Mouse (Mus musculus) limb, embryonic 12.5 days (tissue): ENCODE measurements around the gene Diras2. TPM values are rescaled to one million over a fixed set of nuclear protein-coding genes. Genes with fewer than 3 reads are reported as not detected.

Experiments
- ATAC-seq: fragments of 200-750 bp; cut with Nextera tagmentation; 2 replicates; pipeline ENCODE4 v1.8.0; 2017; ENCODE audit warnings: low read depth, moderate TSS enrichment; ENCODE audit not compliant: insufficient number of reproducible peaks, insufficient read depth, low FRiP score, low TSS enrichment
- H3K27ac ChIP-seq: fragments of 300-500 bp; sonication (generic); 2 replicates; pipeline ENCODE4 v1.5.1; 2016; ENCODE audit warnings: mild to moderate bottlenecking, moderate library complexity
- H3K27me3 ChIP-seq: fragments of 300-500 bp; sonication (generic); 2 replicates; pipeline ENCODE4 v1.6.1; 2016; ENCODE audit warnings: mild to moderate bottlenecking, moderate library complexity
- H3K36me3 ChIP-seq: fragments of 300-500 bp; sonication (generic); 2 replicates; pipeline ENCODE4 v1.6.1; 2016; ENCODE audit warnings: mild to moderate bottlenecking, moderate library complexity
- H3K4me1 ChIP-seq: fragments of 300-500 bp; sonication (generic); replicated peaks from 2 replicates; pipeline ENCODE4 v1.6.1; 2016
- H3K4me2 ChIP-seq: fragments of 300-500 bp; sonication (generic); 2 replicates; pipeline ENCODE4 v1.6.1; 2016; ENCODE audit warnings: mild to moderate bottlenecking, moderate library complexity
- H3K4me3 ChIP-seq: fragments of 300-500 bp; sonication (generic); replicated peaks from 2 replicates; pipeline ENCODE4 v1.5.1; 2016; ENCODE audit warnings: mild to moderate bottlenecking
- H3K9ac ChIP-seq: fragments of 300-500 bp; sonication (generic); replicated peaks from 2 replicates; pipeline ENCODE4 v1.6.1; 2016; ENCODE audit warnings: mild to moderate bottlenecking, moderate library complexity
- H3K9me3 ChIP-seq: fragments of 300-500 bp; sonication (generic); 2 replicates; pipeline ENCODE4 v1.6.1; 2016; ENCODE audit warnings: mild to moderate bottlenecking, moderate library complexity
- WGBS: fragments of 180-500 bp; shearing (Covaris S2); methylation state at CpG from one replicate; pipeline ENCODE4 v1.1.7; 2016; 5-methylcytosine and 5-hydroxymethylcytosine counted together
- polyA plus RNA-seq: library from polyadenylated mRNA; unstranded; fragments of >200 nt; fragmentation: Nextera tagmentation; extraction: Ambion mirVana; gene quantifications from 2 replicates; pipeline ENCODE4 v1.2.1, GENCODE M21; 2016

Diras2 gene
- polyA plus RNA-seq, 1 experiment from 2014 or later: 0.33 TPM

GRCm38 (mm10) chr13:52570276-52570675 lies 39.2 kb upstream of the Diras2 start:
- WGBS: 88% methylated on average over 9 of the region's 9 CpGs
- Histone ChIP-seq H3K4me3 (no peak overlapping the region), H3K36me3 (no peaks in the 10 kb centered on the region), H3K9me3 (no peaks in the 10 kb centered on the region), H3K4me1 (no peaks in the 10 kb centered on the region), H3K9ac (no peak overlapping the region), H3K27me3 (no peaks in the 10 kb centered on the region), H3K4me2 (no peak overlapping the region), H3K27ac (no peak overlapping the region)
- no peak for ATAC-seq

DNA sequence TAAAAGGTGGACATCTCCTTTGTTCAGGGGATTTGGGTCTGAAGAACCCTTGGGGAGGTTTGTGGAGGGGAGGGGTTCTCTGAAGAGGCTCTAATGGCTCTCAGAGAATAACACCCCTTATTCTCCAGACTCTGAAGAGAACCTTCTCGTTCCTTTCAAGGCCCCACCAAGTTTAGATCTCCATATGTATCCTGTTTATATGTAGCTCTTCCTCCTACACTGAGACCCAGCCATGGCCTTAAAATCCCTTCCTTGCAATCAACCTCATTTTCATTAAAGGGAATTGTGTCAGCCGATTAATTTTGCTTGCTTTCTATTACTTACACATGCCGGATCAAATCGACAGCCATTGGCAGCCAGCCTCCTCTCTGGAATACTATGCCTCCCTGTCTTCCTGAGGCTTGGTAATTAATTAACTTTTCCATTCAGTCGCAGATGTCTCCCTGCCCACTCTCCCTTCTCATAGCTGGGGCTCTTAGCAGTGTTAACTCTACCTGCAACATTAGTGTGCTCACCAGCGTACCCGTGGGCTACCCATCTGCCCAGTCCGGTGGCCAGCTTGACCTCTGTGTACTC lies 38.2 kb upstream of the Diras2 start:
- Histone ChIP-seq H3K27ac (no peak overlapping the region), H3K36me3 (no peaks in the 10 kb centered on the region), H3K9me3 (no peaks in the 10 kb centered on the region), H3K9ac (no peak overlapping the region), H3K4me1 (no peaks in the 10 kb centered on the region), H3K4me3 (no peak overlapping the region), H3K27me3 (no peaks in the 10 kb centered on the region), H3K4me2 (no peak overlapping the region)
- WGBS: 80% methylated on average over 8 of the region's 8 CpGs
- ATAC-seq: no peak

GRCm38 (mm10) chr13:52566777-52567176 lies 35.7 kb upstream of the Diras2 start:
- ATAC-seq: no peak
- H3K4me1 ChIP-seq: 0 out of 2 replicates have a peak, but pooled peaks cover 6% of the 10 kb centered on the region
- H3K36me3 ChIP-seq: no peaks in the 10 kb centered on the region
- H3K9me3 ChIP-seq: no peaks in the 10 kb centered on the region
- H3K4me2 ChIP-seq: no peak overlapping the region
- H3K27me3 ChIP-seq: no peaks in the 10 kb centered on the region
- no peak overlapping the region for H3K9ac ChIP-seq
- H3K27ac ChIP-seq: no peak overlapping the region
- no peak overlapping the region for H3K4me3 ChIP-seq
- WGBS: 71% methylated on average over 7 of the region's 7 CpGs

- WGBS: 86% methylated on average over 9 of the region's 9 CpGs
- Histone ChIP-seq H3K4me1 (peaks cover 9% of the 10 kb centered on the region; the same call in 1 of the 2 replicates), H3K4me2 (no peak overlapping the region), H3K27me3 (no peaks in the 10 kb centered on the region), H3K9me3 (no peaks in the 10 kb centered on the region), H3K27ac (no peak overlapping the region), H3K36me3 (no peaks in the 10 kb centered on the region), H3K4me3 (no peak overlapping the region), H3K9ac (no peak overlapping the region)
- ATAC-seq: no peak
These were observed 35.2 kb upstream of the Diras2 start for GRCm38 (mm10) chr13:52566188-52566760.

DNA sequence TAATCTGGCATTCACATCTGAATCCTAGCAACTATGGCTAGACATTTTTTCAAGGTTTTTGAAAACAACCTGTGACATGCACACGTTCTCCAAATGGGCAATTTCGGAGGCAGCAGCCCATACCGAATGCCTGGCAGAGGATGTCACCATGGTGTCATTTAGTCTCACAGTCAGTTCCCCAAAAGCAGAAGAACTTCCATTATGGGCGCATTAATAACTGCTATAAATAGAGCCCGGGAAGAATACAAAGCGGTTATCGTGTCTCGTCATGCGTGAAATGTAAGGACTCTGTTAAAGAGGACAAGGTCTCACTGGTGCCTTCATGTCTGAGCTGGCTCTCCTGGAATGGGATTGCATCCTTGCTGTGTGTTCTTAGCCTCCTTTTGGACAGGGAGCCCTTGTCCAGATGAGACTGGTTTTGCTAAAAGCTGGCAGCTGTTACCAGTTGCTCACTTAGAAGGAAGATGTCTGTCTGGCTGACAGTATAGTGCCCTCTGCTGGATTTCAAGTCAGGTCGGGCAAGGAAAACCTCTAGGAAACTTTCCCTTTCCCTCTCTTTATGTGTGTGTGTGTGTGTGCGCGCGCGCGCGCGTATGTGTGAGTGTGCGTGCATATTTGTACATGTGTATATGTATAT lies 34.1 kb upstream of the Diras2 start:
- Histone ChIP-seq H3K36me3 (no peaks in the 10 kb centered on the region), H3K9me3 (no peaks in the 10 kb centered on the region), H3K4me1 (peaks cover 12% of the 10 kb centered on the region; the same call in 1 of the 2 replicates), H3K9ac (no peak overlapping the region), H3K27me3 (no peaks in the 10 kb centered on the region), H3K4me2 (no peak overlapping the region), H3K4me3 (no peak overlapping the region), H3K27ac (no peak overlapping the region)
- 90% methylated on average over 18 of the region's 18 CpGs for WGBS
- ATAC-seq: no peak

DNA sequence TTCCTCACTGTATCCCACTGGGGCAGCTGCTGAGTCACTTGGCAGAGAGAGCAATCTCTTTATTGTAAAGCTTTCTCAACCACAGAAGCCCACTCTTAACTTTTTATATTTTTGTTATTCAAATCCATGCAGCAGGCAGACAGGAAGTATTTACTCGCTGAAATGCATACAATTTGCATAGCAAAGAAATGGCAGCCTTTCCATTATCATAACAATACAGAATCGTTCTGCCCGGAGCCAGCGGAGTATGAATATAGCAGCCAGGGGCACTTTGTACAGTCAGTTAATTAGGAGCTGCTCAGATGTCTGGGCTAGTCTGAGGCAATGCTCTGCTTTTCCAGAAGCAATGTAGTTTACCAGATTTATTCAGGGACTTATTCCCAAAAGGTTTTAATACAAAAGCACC lies 31.1 kb upstream of the Diras2 start:
- WGBS: 58% methylated on average over 4 of the region's 4 CpGs
- no peaks in the 10 kb centered on the region for H3K36me3 ChIP-seq
- no peak overlapping the region for H3K4me2 ChIP-seq
- no peak overlapping the region for H3K27ac ChIP-seq
- H3K4me1 ChIP-seq: peaks cover 12% of the 10 kb centered on the region; the same call in 1 of the 2 replicates
- no peak overlapping the region for H3K4me3 ChIP-seq
- H3K27me3 ChIP-seq: no peaks in the 10 kb centered on the region
- H3K9me3 ChIP-seq: no peaks in the 10 kb centered on the region
- no peak overlapping the region for H3K9ac ChIP-seq
- ATAC-seq: no peak

DNA sequence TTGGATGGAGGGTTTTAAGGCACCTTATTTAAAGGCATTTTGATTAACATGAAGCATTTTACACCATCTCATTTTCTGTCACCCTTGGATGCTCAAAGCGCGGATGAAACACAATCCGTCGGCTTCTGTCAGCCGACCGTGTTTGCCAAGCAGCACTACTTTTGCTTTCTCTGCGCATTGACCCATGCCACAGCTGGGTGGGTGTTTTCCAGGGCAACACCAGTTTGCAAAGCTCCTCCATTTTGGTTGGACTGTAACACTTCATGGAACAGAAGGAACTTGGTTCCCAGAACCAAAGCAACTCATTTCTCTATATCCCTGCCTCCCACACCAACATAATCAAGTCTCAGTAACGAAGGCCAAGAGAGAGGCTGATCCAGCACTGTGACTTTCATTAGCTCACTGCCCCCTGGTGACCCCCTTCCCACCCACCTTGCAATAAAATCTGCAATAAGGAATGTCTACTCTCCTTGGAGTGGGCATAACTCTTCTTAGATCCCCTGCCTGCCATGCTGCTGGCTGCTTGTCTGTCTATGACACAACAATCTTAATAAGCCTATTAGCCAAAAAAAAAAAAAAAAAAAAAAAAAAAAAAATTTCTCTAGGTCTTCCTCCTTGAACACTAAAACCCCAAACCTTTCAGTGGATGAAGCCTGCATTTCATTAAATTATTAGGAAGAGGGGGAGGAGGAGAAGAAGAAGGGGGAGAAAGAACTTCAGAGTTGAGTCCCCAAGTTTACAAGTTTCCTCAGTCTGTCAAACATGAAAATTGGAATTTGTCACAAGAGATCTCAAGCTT lies 30.5 kb upstream of the Diras2 start:
- no peaks in the 10 kb centered on the region for H3K9me3 ChIP-seq
- no peak overlapping the region for H3K4me3 ChIP-seq
- H3K27ac ChIP-seq: no peak overlapping the region
- 78% methylated on average over 8 of the region's 8 CpGs for WGBS
- H3K4me1 ChIP-seq: peaks cover 12% of the 10 kb centered on the region; the same call in 1 of the 2 replicates
- no peak for ATAC-seq
- no peak overlapping the region for H3K4me2 ChIP-seq
- no peaks in the 10 kb centered on the region for H3K36me3 ChIP-seq
- H3K27me3 ChIP-seq: no peaks in the 10 kb centered on the region
- no peak overlapping the region for H3K9ac ChIP-seq

DNA sequence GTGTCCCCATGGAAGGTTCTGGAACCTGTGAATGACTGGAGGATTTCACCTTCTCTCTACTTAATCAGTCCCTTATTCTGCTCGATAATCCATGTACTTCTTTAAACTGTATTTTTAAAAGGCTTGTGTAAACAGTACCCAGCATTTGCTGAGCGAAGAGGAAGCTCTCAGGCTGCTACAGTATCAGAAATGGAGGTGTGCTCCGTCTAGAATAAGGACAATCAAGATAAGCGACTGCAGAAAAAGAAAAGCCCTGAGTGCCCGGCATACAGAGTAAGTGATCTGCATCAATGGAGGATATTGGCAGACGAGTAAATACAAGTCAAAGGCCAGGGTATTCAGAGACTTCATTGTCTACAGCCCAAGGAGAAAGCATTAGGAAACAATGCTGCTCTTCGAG lies 26.3 kb upstream of the Diras2 start:
- no peaks in the 10 kb centered on the region for H3K9me3 ChIP-seq
- H3K27ac ChIP-seq: no peak overlapping the region
- no peak overlapping the region for H3K9ac ChIP-seq
- WGBS: 87% methylated on average over 7 of the region's 7 CpGs
- H3K4me3 ChIP-seq: no peak overlapping the region
- H3K4me2 ChIP-seq: no peak overlapping the region
- H3K4me1 ChIP-seq: peaks cover 12% of the 10 kb centered on the region; the same call in 1 of the 2 replicates
- H3K36me3 ChIP-seq: no peaks in the 10 kb centered on the region
- no peaks in the 10 kb centered on the region for H3K27me3 ChIP-seq
- ATAC-seq: no peak

DNA sequence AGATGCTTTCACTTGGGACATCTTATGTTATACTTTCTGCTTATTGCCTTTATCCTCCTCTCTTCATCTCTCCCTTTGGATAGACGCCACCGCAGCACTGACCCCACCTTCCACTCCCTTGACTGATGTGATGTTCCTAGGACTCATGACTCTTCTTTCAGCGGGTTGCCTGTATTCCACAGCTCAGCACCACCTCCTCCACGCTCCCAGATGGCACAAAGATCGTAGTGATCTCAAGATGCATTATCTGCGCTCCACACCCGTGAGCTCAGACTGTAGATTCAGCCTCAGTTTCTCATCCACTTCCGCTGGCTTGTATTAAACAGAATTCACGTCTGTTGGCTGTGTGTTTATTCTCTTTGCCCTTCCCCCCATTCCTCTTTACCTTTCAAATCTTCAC lies 23.6 kb upstream of the Diras2 start:
- no peak for ATAC-seq
- H3K4me1 ChIP-seq: no peaks in the 10 kb centered on the region
- WGBS: 86% methylated on average over 9 of the region's 9 CpGs

GRCm38 (mm10) chr13:52552822-52553477 lies 21.9 kb upstream of the Diras2 start:
- Histone ChIP-seq H3K4me3 (no peak overlapping the region), H3K36me3 (no peaks in the 10 kb centered on the region), H3K4me1 (no peaks in the 10 kb centered on the region), H3K27me3 (no peaks in the 10 kb centered on the region), H3K27ac (no peak overlapping the region), H3K9me3 (no peaks in the 10 kb centered on the region), H3K9ac (no peak overlapping the region), H3K4me2 (no peak overlapping the region)
- WGBS: 59% methylated on average over 9 of the region's 9 CpGs
- no peak for ATAC-seq

More for the DNA sequence above, 23.6 kb upstream of the Diras2 start:
- Histone ChIP-seq H3K4me2 (no peak overlapping the region), H3K27ac (no peak overlapping the region), H3K36me3 (no peaks in the 10 kb centered on the region), H3K9me3 (no peaks in the 10 kb centered on the region), H3K27me3 (no peaks in the 10 kb centered on the region), H3K4me3 (no peak overlapping the region), H3K9ac (no peak overlapping the region)

DNA sequence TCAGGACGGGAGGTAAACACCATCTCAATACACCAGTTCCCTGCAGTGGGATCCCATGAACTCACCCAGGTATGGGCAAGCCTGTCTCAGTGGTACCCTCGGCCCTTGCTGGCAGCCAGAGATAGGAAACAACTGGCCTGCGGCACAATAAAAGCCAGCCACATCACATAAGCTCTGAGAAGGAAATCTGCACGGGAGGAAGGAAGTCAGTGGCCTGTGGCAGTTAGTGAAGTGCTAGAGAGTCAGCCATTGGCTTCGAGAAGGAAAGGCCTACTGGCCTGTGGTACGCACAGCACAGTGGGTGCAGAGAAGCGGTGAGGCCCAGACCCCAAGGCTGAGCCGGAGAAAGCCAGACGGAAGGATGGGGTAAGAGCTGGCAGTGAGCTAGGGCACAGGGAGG lies 20.2 kb upstream of the Diras2 start:
- no peak overlapping the region for H3K27ac ChIP-seq
- no peak for ATAC-seq
- H3K9me3 ChIP-seq: no peaks in the 10 kb centered on the region
- no peak overlapping the region; the same call in 1 of the 2 replicates for H3K9ac ChIP-seq
- no peaks in the 10 kb centered on the region for H3K4me1 ChIP-seq
- H3K4me2 ChIP-seq: no peak overlapping the region
- H3K27me3 ChIP-seq: no peaks in the 10 kb centered on the region
- no peak overlapping the region for H3K4me3 ChIP-seq
- no peaks in the 10 kb centered on the region for H3K36me3 ChIP-seq
- 82% methylated on average over 9 of the region's 9 CpGs for WGBS
